Mouse (Mus musculus) midbrain, embryonic 15.5 days (tissue): ENCODE measurements at regions not wholly inside any gene's neighbourhood (a gene's known extent, or its start where the extent isn't known, plus 50 kb on each side); places are given as distances from the start of the nearest gene placed in this dataset.
A peak's percentile ranks its signal among the peaks of the same experiment; 100 is the strongest.

ENCODE experiments used
- ATAC-seq: fragments of 200-750 bp; cut with Nextera tagmentation; replicated peaks from 2 replicates; pipeline ENCODE4 v1.8.0; 2017; ENCODE audit warnings: moderate TSS enrichment
- H3K27ac ChIP-seq: fragments of 300-500 bp; sonication (generic); 2 replicates; pipeline ENCODE4 v1.5.1; 2015; ENCODE audit warnings: mild to moderate bottlenecking, inconsistent platforms
- H3K27me3 ChIP-seq: fragments of 300-500 bp; sonication (generic); replicated peaks from 2 replicates; pipeline ENCODE4 v1.6.1; 2015; ENCODE audit warnings: inconsistent platforms
- H3K36me3 ChIP-seq: fragments of 300-500 bp; sonication (generic); replicated peaks from 2 replicates; pipeline ENCODE4 v1.6.1; 2015; ENCODE audit warnings: inconsistent platforms
- H3K4me1 ChIP-seq: fragments of 300-500 bp; sonication (generic); 2 replicates; pipeline ENCODE4 v1.6.1; 2015; ENCODE audit warnings: inconsistent platforms
- H3K4me2 ChIP-seq: fragments of 300-500 bp; sonication (generic); 2 replicates; pipeline ENCODE4 v1.6.1; 2015; ENCODE audit warnings: inconsistent platforms, mild to moderate bottlenecking, moderate library complexity
- H3K4me3 ChIP-seq: fragments of 300-500 bp; sonication (generic); 2 replicates; pipeline ENCODE4 v1.5.1; 2015; ENCODE audit warnings: mild to moderate bottlenecking, inconsistent platforms
- H3K9ac ChIP-seq: fragments of 300-500 bp; sonication (generic); 2 replicates; pipeline ENCODE4 v1.6.1; 2015; ENCODE audit warnings: mild to moderate bottlenecking, inconsistent platforms
- H3K9me3 ChIP-seq: fragments of 300-500 bp; sonication (generic); 2 replicates; pipeline ENCODE4 v1.6.1; 2016; ENCODE audit warnings: inconsistent platforms
- WGBS: fragments of 180-500 bp; shearing (Covaris S2); methylation state at CpG from one replicate; pipeline ENCODE4 v1.1.7; 2015; ENCODE audit warnings: mixed read lengths; 5-methylcytosine and 5-hydroxymethylcytosine counted together

GRCm38 (mm10) chr12:60352138-60352537 lies 1132.6 kb upstream of the Fbxo33 start:
- WGBS = 87% methylated on average over 2 of the region's 2 CpGs
- H3K27me3 ChIP-seq = no peaks in the 10 kb centered on the region
- H3K4me1 ChIP-seq = no peaks in the 10 kb centered on the region
- H3K27ac ChIP-seq = no peak overlapping the region
- no peak overlapping the region for H3K4me3 ChIP-seq
- no peak for ATAC-seq
- H3K4me2 ChIP-seq = no peak overlapping the region
- no peaks in the 10 kb centered on the region for H3K9me3 ChIP-seq
- no peak overlapping the region for H3K9ac ChIP-seq
- H3K36me3 ChIP-seq = no peaks in the 10 kb centered on the region

GRCm38 (mm10) chr12:60344437-60344836 lies 1124.9 kb upstream of the Fbxo33 start:
- Histone ChIP-seq H3K9ac (no peak overlapping the region), H3K27ac (no peak overlapping the region), H3K4me3 (no peak overlapping the region), H3K36me3 (no peaks in the 10 kb centered on the region), H3K4me2 (no peak overlapping the region), H3K9me3 (no peaks in the 10 kb centered on the region), H3K27me3 (no peaks in the 10 kb centered on the region), H3K4me1 (no peaks in the 10 kb centered on the region)
- 92% methylated on average over 1 of the region's 1 CpGs for WGBS
- ATAC-seq = no peak

GRCm38 (mm10) chr12:60320063-60320462 lies 1100.5 kb upstream of the Fbxo33 start:
- no peaks in the 10 kb centered on the region for H3K27me3 ChIP-seq
- H3K4me3 ChIP-seq = no peak overlapping the region
- 77% methylated on average over 6 of the region's 6 CpGs for WGBS
- no peak overlapping the region for H3K27ac ChIP-seq
- H3K4me2 ChIP-seq = no peak overlapping the region
- no peaks in the 10 kb centered on the region for H3K9me3 ChIP-seq
- no peak for ATAC-seq
- no peaks in the 10 kb centered on the region for H3K36me3 ChIP-seq
- H3K9ac ChIP-seq = no peak overlapping the region
- H3K4me1 ChIP-seq = no peaks in the 10 kb centered on the region

- Histone ChIP-seq H3K9ac (no peak overlapping the region), H3K4me1 (no peaks in the 10 kb centered on the region), H3K36me3 (no peaks in the 10 kb centered on the region), H3K4me2 (no peak overlapping the region), H3K4me3 (no peak overlapping the region), H3K27me3 (no peaks in the 10 kb centered on the region), H3K27ac (no peak overlapping the region), H3K9me3 (no peaks in the 10 kb centered on the region)
- 79% methylated on average over 2 of the region's 2 CpGs for WGBS
- ATAC-seq = no peak
Measured at GRCm38 (mm10) chr12:60292591-60292990, 1073.1 kb upstream of the Fbxo33 start.

- Histone ChIP-seq H3K27me3 (no peaks in the 10 kb centered on the region), H3K27ac (no peak overlapping the region), H3K9me3 (no peaks in the 10 kb centered on the region), H3K9ac (no peak overlapping the region), H3K4me1 (no peaks in the 10 kb centered on the region), H3K36me3 (no peaks in the 10 kb centered on the region), H3K4me3 (no peak overlapping the region), H3K4me2 (no peak overlapping the region)
- WGBS = 85% methylated on average over 2 of the region's 2 CpGs
- ATAC-seq = 0 out of 2 replicates have a peak, but pooled peaks have one; percentile 69
Measured at GRCm38 (mm10) chr12:60288817-60289216, 1069.3 kb upstream of the Fbxo33 start.

GRCm38 (mm10) chr12:60255286-60255685 lies 1035.8 kb upstream of the Fbxo33 start:
- WGBS = 72% methylated on average over 1 of the region's 1 CpGs
- Histone ChIP-seq H3K27ac (no peak overlapping the region), H3K4me2 (no peak overlapping the region), H3K27me3 (no peaks in the 10 kb centered on the region), H3K4me1 (no peaks in the 10 kb centered on the region), H3K9me3 (no peaks in the 10 kb centered on the region), H3K4me3 (no peak overlapping the region), H3K36me3 (no peaks in the 10 kb centered on the region), H3K9ac (no peak overlapping the region)
- no peak for ATAC-seq

- 84% methylated on average over 3 of the region's 3 CpGs for WGBS
- H3K36me3 ChIP-seq = no peaks in the 10 kb centered on the region
- no peak overlapping the region for H3K9ac ChIP-seq
Measured at GRCm38 (mm10) chr12:60214002-60214401, 994.5 kb upstream of the Fbxo33 start.

GRCm38 (mm10) chr12:60175750-60176149 lies 956.2 kb upstream of the Fbxo33 start:
- Histone ChIP-seq H3K9ac (no peak overlapping the region), H3K36me3 (no peaks in the 10 kb centered on the region), H3K4me2 (no peak overlapping the region), H3K4me1 (no peaks in the 10 kb centered on the region), H3K9me3 (no peaks in the 10 kb centered on the region), H3K27me3 (no peaks in the 10 kb centered on the region), H3K27ac (no peak overlapping the region), H3K4me3 (no peak overlapping the region)
- no peak; the same call in 1 of the 2 replicates for ATAC-seq
- 43% methylated on average over 2 of the region's 2 CpGs for whole genome bisulfite sequencing

More at GRCm38 (mm10) chr12:60214002-60214401, 994.5 kb upstream of the Fbxo33 start:
- no peak overlapping the region for H3K4me3 ChIP-seq
- no peak overlapping the region for H3K4me2 ChIP-seq
- H3K4me1 ChIP-seq = no peaks in the 10 kb centered on the region
- H3K9me3 ChIP-seq = no peaks in the 10 kb centered on the region
- no peaks in the 10 kb centered on the region for H3K27me3 ChIP-seq
- no peak overlapping the region for H3K27ac ChIP-seq
- no peak for ATAC-seq

GRCm38 (mm10) chr12:60150266-60150665 lies 930.7 kb upstream of the Fbxo33 start:
- Histone ChIP-seq H3K27me3 (no peaks in the 10 kb centered on the region), H3K9me3 (no peaks in the 10 kb centered on the region), H3K36me3 (no peaks in the 10 kb centered on the region), H3K4me1 (no peaks in the 10 kb centered on the region), H3K4me3 (no peak overlapping the region), H3K27ac (no peak overlapping the region), H3K9ac (no peak overlapping the region), H3K4me2 (no peak overlapping the region)
- WGBS = 94% methylated on average over 4 of the region's 4 CpGs
- ATAC-seq = no peak

- no peak overlapping the region for H3K4me3 ChIP-seq
- ATAC-seq = no peak
- no peak overlapping the region for H3K9ac ChIP-seq
- no peaks in the 10 kb centered on the region for H3K36me3 ChIP-seq
- no peaks in the 10 kb centered on the region for H3K4me1 ChIP-seq
- no peaks in the 10 kb centered on the region for H3K27me3 ChIP-seq
- H3K27ac ChIP-seq = no peak overlapping the region
- no peak overlapping the region for H3K4me2 ChIP-seq
- WGBS = 56% methylated on average over 1 of the region's 1 CpGs
- H3K9me3 ChIP-seq = no peaks in the 10 kb centered on the region
Measured at GRCm38 (mm10) chr12:60147364-60147763, 927.8 kb upstream of the Fbxo33 start.
